Mouse (Mus musculus): ENCODE results near the gene Ubac1. TPM values are rescaled to one million over a fixed set of nuclear protein-coding genes. Genes with fewer than 3 reads are reported as not detected.

Ubac1 gene
- polyA plus RNA-seq, 2 experiments, result 320 to 504 TPM

DNA sequence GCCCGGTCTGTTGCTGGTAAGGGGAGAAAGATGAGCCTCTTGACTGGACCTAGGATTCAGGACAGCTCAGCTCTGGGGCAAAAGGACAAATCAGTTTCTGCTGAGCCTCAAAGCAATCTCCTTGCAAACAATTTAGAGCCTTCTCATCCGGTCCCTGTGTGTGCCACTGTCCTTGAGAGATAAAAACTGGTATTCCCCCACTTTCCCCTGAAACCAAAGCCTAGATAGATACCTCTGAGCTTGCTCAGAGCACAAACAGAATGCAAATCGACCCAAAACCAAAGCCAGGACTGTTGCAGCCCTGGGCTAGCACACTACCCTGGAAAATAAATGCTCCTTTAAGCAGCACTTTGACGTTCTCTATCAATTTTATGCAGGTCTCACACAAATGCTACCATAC, 42.5 kb downstream of the Ubac1 start:
- Histone ChIP-seq H3K27me3 (ENCODE audit: control insufficient read depth, insufficient read depth, low read length) (no peaks in the 10 kb centered on the region), H3K36me3 (replicated peaks; ENCODE audit: control insufficient read depth, insufficient read depth, low read depth) (peaks cover 2% of the 10 kb centered on the region; the same call in 1 of the 2 replicates), H3K9me3 (ENCODE audit: control insufficient read depth, low read length) (no peaks in the 10 kb centered on the region), H3K4me3 (ENCODE audit: insufficient read depth in 1 of 2, low read depth in 2 of 2, low read length in 2 of 2) (no peak overlapping the region), H3K4me2 (ENCODE audit: low read depth) (no peak overlapping the region), H3K4me1 (replicated peaks; ENCODE audit: control insufficient read depth in 2 of 2, insufficient read depth in 2 of 2, low read length in 1 of 2) (peaks cover 14% of the 10 kb centered on the region in 2 experiments), H3K9ac (replicated peaks) (no peak overlapping the region), H3K27ac (no peak overlapping the region)
- 48% methylated on average over 4 of the region's 4 CpGs for WGBS (ENCODE audit: insufficient replicate concordance)
- ATAC-seq (ENCODE audit: insufficient read depth) (no peak), DNase-seq (ENCODE audit: low read depth in 3 of 3, low spot score in 3 of 3) (no peak)
- TF ChIP-seq EP300 (IDR thresholded peaks at IDR 0.05; ENCODE audit: low read depth), result no peak
- no peak for TF ChIP-seq CTCF (IDR thresholded peaks at IDR 0.05; ENCODE audit: low read depth)

DNA sequence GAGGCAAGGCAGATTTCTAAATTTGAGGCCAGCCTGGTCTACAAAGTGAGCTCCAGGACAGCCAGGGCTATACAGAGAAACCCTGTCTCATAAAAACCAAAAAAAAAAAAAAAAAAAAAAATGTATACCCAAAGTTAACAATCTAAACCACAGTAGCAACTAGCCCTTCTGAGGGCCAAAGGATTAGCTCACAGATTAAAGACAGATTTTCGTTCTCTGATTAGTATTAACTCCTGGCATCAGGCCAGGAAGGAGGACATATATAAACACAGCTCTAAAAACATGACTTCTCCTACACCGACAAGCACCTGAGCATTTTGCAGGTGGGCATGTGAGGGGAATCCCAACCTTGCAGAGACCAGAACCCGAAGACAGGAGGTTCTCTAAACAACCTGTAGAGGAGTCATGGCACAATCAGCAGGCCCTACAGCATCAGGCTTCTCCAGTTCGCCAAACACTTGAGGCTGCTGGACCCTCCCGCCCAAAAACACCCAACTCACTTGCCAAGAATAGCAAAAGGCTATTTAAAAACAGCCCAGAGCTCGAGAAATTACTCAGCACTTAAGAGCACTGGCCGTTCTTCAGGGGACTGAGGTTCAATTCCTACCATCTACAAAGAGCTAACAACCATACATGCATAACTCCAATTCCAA, 43.8 kb downstream of the Ubac1 start:
- TF ChIP-seq EP300 (IDR thresholded peaks at IDR 0.05; ENCODE audit: low read depth) (no peak), CTCF (IDR thresholded peaks at IDR 0.05; ENCODE audit: low read depth) (no peak)
- Histone ChIP-seq H3K27me3 (ENCODE audit: control insufficient read depth, insufficient read depth, low read length) (no peaks in the 10 kb centered on the region), H3K4me3 (ENCODE audit: insufficient read depth in 1 of 2, low read depth in 2 of 2, low read length in 2 of 2) (no peak overlapping the region), H3K9ac (replicated peaks) (no peak overlapping the region), H3K27ac (no peak overlapping the region), H3K9me3 (ENCODE audit: control insufficient read depth, low read length) (no peaks in the 10 kb centered on the region), H3K4me2 (ENCODE audit: low read depth) (no peak overlapping the region), H3K4me1 (replicated peaks; ENCODE audit: control insufficient read depth in 2 of 2, insufficient read depth in 2 of 2, low read length in 1 of 2) (peaks cover 12% of the 10 kb centered on the region in 2 experiments), H3K36me3 (replicated peaks; ENCODE audit: control insufficient read depth, insufficient read depth, low read depth) (peaks cover 2% of the 10 kb centered on the region; the same call in 1 of the 2 replicates)
- DNase-seq (ENCODE audit: low read depth in 3 of 3, low spot score in 3 of 3) (no peak), ATAC-seq (ENCODE audit: insufficient read depth) (no peak)
- WGBS (ENCODE audit: insufficient replicate concordance), result 66% methylated on average over 7 of the region's 7 CpGs

GRCm38 (mm10) chr2:25975141-25975770, 46.3 kb downstream of the Ubac1 start:
- no peaks in the 10 kb centered on the region for H3K27me3 ChIP-seq (ENCODE audit: control insufficient read depth, insufficient read depth, low read length)
- no peak for DNase-seq (ENCODE audit: low read depth in 3 of 3, low spot score in 3 of 3)
- no peak overlapping the region for H3K4me2 ChIP-seq (ENCODE audit: low read depth)
- TF ChIP-seq CTCF (IDR thresholded peaks at IDR 0.05; ENCODE audit: low read depth), result no peak
- no peak for TF ChIP-seq EP300 (IDR thresholded peaks at IDR 0.05; ENCODE audit: low read depth)
- H3K4me3 ChIP-seq (ENCODE audit: insufficient read depth in 1 of 2, low read depth in 2 of 2, low read length in 2 of 2), result no peak overlapping the region
- H3K27ac ChIP-seq, result no peak overlapping the region
- H3K4me1 ChIP-seq (replicated peaks; ENCODE audit: control insufficient read depth in 2 of 2, insufficient read depth in 2 of 2, low read length in 1 of 2), result peaks cover 3 to 12% of the 10 kb centered on the region in 2 experiments; a peak in 3 of 4 replicates
- H3K9ac ChIP-seq (replicated peaks), result no peak overlapping the region
- WGBS (ENCODE audit: insufficient replicate concordance), result 62% methylated on average over 4 of the region's 4 CpGs
- H3K9me3 ChIP-seq (ENCODE audit: control insufficient read depth, low read length), result no peaks in the 10 kb centered on the region
- ATAC-seq (ENCODE audit: insufficient read depth), result no peak
- H3K36me3 ChIP-seq (replicated peaks; ENCODE audit: control insufficient read depth, insufficient read depth, low read depth), result peaks cover 2% of the 10 kb centered on the region; the same call in 1 of the 2 replicates

GRCm38 (mm10) chr2:25970426-25970825, 51.1 kb downstream of the Ubac1 start:
- 28% methylated on average over 2 of the region's 2 CpGs for WGBS (ENCODE audit: insufficient replicate concordance)
- ATAC-seq (ENCODE audit: insufficient read depth), result no peak
- no peak overlapping the region for H3K4me3 ChIP-seq (ENCODE audit: insufficient read depth in 1 of 2, low read depth in 2 of 2, low read length in 2 of 2)
- peaks cover 8% of the 10 kb centered on the region for H3K36me3 ChIP-seq (replicated peaks; ENCODE audit: control insufficient read depth, insufficient read depth, low read depth)
- no peaks in the 10 kb centered on the region for H3K27me3 ChIP-seq (ENCODE audit: control insufficient read depth, insufficient read depth, low read length)
- TF ChIP-seq CTCF (IDR thresholded peaks at IDR 0.05; ENCODE audit: low read depth) (no peak), EP300 (IDR thresholded peaks at IDR 0.05; ENCODE audit: low read depth) (no peak)
- no peaks in the 10 kb centered on the region for H3K9me3 ChIP-seq (ENCODE audit: control insufficient read depth, low read length)
- no peak overlapping the region for H3K27ac ChIP-seq
- DNase-seq (ENCODE audit: low read depth in 3 of 3, low spot score in 3 of 3), result no peak
- no peak overlapping the region for H3K9ac ChIP-seq (replicated peaks)
- H3K4me2 ChIP-seq (ENCODE audit: low read depth), result no peak overlapping the region
- peaks cover 0 to 9% of the 10 kb centered on the region in 2 experiments; a peak in 3 of 4 replicates for H3K4me1 ChIP-seq (replicated peaks; ENCODE audit: control insufficient read depth in 2 of 2, insufficient read depth in 2 of 2, low read length in 1 of 2)

DNA sequence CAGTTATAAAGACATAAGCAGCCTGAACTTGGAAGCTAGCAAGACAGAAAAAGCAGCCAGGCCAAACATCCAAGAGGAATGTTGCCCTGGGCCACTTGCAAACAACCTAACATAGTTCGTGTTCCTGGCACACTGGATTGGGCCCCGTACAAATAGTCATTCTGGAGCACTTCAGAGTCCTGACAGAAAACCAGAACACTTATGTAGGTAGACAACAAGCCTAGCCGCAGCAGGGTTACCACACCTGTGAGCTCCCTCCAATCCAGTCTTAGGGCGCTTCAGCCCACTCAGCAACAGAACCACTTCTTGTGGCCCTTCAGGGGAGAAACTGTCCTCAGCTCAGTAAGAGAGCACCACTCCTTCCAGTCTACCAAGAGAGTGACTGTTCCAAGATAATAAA, 52.2 kb downstream of the Ubac1 start:
- Histone ChIP-seq H3K27ac (no peak overlapping the region), H3K4me3 (ENCODE audit: insufficient read depth in 1 of 2, low read depth in 2 of 2, low read length in 2 of 2) (no peak overlapping the region), H3K4me1 (replicated peaks; ENCODE audit: control insufficient read depth in 2 of 2, insufficient read depth in 2 of 2, low read length in 1 of 2) (peaks cover 0 to 9% of the 10 kb centered on the region in 2 experiments; a peak in 1 of 4 replicates), H3K9ac (replicated peaks) (no peak overlapping the region), H3K4me2 (ENCODE audit: low read depth) (no peak overlapping the region), H3K27me3 (ENCODE audit: control insufficient read depth, insufficient read depth, low read length) (no peaks in the 10 kb centered on the region), H3K9me3 (ENCODE audit: control insufficient read depth, low read length) (no peaks in the 10 kb centered on the region), H3K36me3 (replicated peaks; ENCODE audit: control insufficient read depth, insufficient read depth, low read depth) (peaks cover 16% of the 10 kb centered on the region)
- ATAC-seq (ENCODE audit: insufficient read depth) (no peak), DNase-seq (ENCODE audit: low read depth in 3 of 3, low spot score in 3 of 3) (no peak)
- WGBS (ENCODE audit: insufficient replicate concordance), result 83% methylated on average over 4 of the region's 4 CpGs
- TF ChIP-seq CTCF (IDR thresholded peaks at IDR 0.05; ENCODE audit: low read depth) (no peak), EP300 (IDR thresholded peaks at IDR 0.05; ENCODE audit: low read depth) (no peak)
